Mouse (Mus musculus) lung, adult 2 months (tissue): Measurements from ENCODE around the gene Gm49721.
"Not testable (repeated sequence)": the region's sequence is repeated elsewhere in the genome, so short reads cannot be mapped to it uniquely, and the experiment has no call there.

Experiments
- CTCF ChIP-seq: fragments of 200-500 bp; IDR thresholded peaks from 2 replicates; pipeline ENCODE4 v1.5.1; 2011; ENCODE audit warnings: mild to moderate bottlenecking, low read length, control low read depth; ENCODE audit not compliant: insufficient read depth
- POLR2A ChIP-seq: fragments of 200-500 bp; IDR thresholded peaks from 2 replicates; pipeline ENCODE4 v1.6.1; 2011; ENCODE audit warnings: low read depth, mild to moderate bottlenecking, control low read depth, low read length, borderline replicate concordance; ENCODE audit errors: extremely low read depth

GRCm38 (mm10) chr17:7085469-7086168 is 106.9 kb downstream of the Gm49721 start:
- TF ChIP-seq POLR2A, CTCF: not testable (repeated sequence)
